Mouse (Mus musculus): ENCODE data around the gene Prkce. TPM values are rescaled to one million over a fixed set of nuclear protein-coding genes. Genes with fewer than 3 reads are reported as not detected.

The Prkce gene
- total and polyA plus RNA-seq, 2 experiments from 2014 or later: 8.1 to 12.6 TPM

DNA sequence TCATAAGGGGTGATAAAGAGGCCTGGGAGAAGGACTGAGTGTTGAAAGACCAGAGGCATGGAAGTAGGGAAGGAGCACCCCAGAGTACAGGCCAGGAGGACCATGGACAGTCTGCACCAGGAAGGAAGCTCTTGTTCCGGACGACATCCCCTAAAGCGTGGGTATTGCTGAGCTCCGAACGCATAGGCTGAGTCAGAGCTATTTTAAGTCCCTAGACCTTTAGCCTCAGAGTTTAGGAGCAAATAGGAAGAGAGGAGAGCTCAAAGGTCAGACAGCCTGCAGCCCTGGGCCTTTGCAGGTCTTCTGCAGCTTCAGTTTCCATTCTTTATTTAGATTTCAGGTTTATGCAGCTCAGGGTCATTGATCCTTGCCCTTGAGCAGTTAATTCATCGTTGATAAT is 433.5 kb downstream of the Prkce start:
- Histone ChIP-seq H3K27me3 (ENCODE audit: control insufficient read depth, insufficient read depth, low read length) (no peaks in the 10 kb centered on the region), H3K9me3 (replicated peaks; ENCODE audit: control insufficient read depth, low read length) (no peaks in the 10 kb centered on the region), H3K9ac (replicated peaks; ENCODE audit: low read depth, low read length) (no peak overlapping the region), H3K4me2 (ENCODE audit: low read depth, low read length) (no peak overlapping the region), H3K4me3 (ENCODE audit: low read depth, low read length) (no peak overlapping the region), H3K36me3 (replicated peaks; ENCODE audit: control insufficient read depth, insufficient read depth, low read length) (no peaks in the 10 kb centered on the region), H3K27ac (ENCODE audit: low read depth) (no peak overlapping the region), H3K4me1 (ENCODE audit: control insufficient read depth, insufficient read depth) (no peaks in the 10 kb centered on the region)
- WGBS: 39% methylated on average over 6 of the region's 6 CpGs
- no peak for ATAC-seq (ENCODE audit: insufficient read depth, low read depth)
- no peak for DNase-seq (ENCODE audit: low spot score)
- TF ChIP-seq EP300 (IDR thresholded peaks at IDR 0.05; ENCODE audit: low read depth) (no peak), CTCF (IDR thresholded peaks at IDR 0.05; ENCODE audit: low read depth) (no peak)

DNA sequence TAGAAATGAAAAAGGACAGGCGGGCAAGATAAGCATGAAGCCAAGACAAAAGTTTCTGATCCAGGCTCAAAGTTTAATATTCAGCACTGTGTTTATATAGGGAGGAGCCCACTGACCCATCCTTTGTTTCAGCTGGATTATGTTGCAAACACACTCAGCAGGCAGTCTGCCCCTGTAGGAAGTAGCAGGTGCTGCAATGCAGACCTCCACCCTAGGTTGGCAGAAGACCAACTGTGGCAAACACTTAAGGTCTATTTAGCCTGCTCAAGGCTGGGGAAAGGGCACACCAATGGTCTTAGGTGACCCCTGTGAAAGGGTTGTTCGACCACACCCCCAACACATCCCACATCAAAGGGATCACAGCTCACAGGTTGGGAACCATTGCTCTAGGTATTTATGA is 434.3 kb downstream of the Prkce start:
- 95% methylated on average over 2 of the region's 2 CpGs for WGBS
- no peaks in the 10 kb centered on the region for H3K9me3 ChIP-seq (replicated peaks; ENCODE audit: control insufficient read depth, low read length)
- no peak for ATAC-seq (ENCODE audit: insufficient read depth, low read depth)
- no peak overlapping the region for H3K27ac ChIP-seq (ENCODE audit: low read depth)
- TF ChIP-seq EP300 (IDR thresholded peaks at IDR 0.05; ENCODE audit: low read depth) (no peak), CTCF (IDR thresholded peaks at IDR 0.05; ENCODE audit: low read depth) (peak; percentile 7; the same call in 1 of the 2 replicates)
- no peak overlapping the region for H3K4me2 ChIP-seq (ENCODE audit: low read depth, low read length)
- H3K36me3 ChIP-seq (replicated peaks; ENCODE audit: control insufficient read depth, insufficient read depth, low read length): no peaks in the 10 kb centered on the region
- no peaks in the 10 kb centered on the region for H3K4me1 ChIP-seq (ENCODE audit: control insufficient read depth, insufficient read depth)
- H3K9ac ChIP-seq (replicated peaks; ENCODE audit: low read depth, low read length): no peak overlapping the region
- H3K27me3 ChIP-seq (ENCODE audit: control insufficient read depth, insufficient read depth, low read length): no peaks in the 10 kb centered on the region
- DNase-seq (ENCODE audit: low spot score): no peak
- H3K4me3 ChIP-seq (ENCODE audit: low read depth, low read length): no peak overlapping the region

DNA sequence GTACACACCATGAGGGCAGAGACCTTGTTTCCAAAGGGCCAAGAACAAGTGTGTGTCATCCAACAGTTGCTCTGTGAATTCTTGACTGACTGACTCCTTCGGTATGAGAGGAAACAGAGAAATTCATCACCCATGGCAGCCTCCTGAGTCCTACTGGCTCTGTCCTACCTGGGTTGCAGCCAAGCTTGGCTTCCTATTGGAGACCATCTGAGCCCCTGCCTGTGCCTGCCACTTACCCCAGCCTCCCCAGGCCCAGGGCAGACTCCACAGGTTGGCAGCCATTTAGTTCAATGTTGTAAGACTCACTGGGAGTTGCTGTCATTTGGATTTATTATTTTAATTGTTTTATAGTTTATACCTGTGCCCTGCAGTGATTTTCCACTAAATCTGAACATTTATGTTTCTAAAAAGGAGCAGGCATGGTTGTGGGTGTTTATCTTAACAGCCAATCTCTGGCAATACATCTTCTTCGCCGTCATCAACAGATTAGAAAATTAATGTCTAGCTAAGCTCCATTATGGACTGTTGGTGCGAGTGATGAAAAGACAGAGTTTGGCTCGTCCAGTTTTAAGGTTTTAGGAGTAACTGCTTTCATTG is 436.4 kb downstream of the Prkce start:
- Histone ChIP-seq H3K4me3 (ENCODE audit: low read depth, low read length) (no peak overlapping the region), H3K9me3 (replicated peaks; ENCODE audit: control insufficient read depth, low read length) (no peaks in the 10 kb centered on the region), H3K36me3 (replicated peaks; ENCODE audit: control insufficient read depth, insufficient read depth, low read length) (no peaks in the 10 kb centered on the region), H3K27ac (ENCODE audit: low read depth) (no peak overlapping the region), H3K27me3 (ENCODE audit: control insufficient read depth, insufficient read depth, low read length) (no peaks in the 10 kb centered on the region), H3K4me1 (ENCODE audit: control insufficient read depth, insufficient read depth) (no peaks in the 10 kb centered on the region), H3K9ac (replicated peaks; ENCODE audit: low read depth, low read length) (no peak overlapping the region), H3K4me2 (ENCODE audit: low read depth, low read length) (no peak overlapping the region)
- no peak for DNase-seq (ENCODE audit: low spot score)
- TF ChIP-seq EP300 (IDR thresholded peaks at IDR 0.05; ENCODE audit: low read depth) (no peak), CTCF (IDR thresholded peaks at IDR 0.05; ENCODE audit: low read depth) (no peak)
- 78% methylated on average over 5 of the region's 5 CpGs for WGBS
- ATAC-seq (ENCODE audit: insufficient read depth, low read depth): no peak

DNA sequence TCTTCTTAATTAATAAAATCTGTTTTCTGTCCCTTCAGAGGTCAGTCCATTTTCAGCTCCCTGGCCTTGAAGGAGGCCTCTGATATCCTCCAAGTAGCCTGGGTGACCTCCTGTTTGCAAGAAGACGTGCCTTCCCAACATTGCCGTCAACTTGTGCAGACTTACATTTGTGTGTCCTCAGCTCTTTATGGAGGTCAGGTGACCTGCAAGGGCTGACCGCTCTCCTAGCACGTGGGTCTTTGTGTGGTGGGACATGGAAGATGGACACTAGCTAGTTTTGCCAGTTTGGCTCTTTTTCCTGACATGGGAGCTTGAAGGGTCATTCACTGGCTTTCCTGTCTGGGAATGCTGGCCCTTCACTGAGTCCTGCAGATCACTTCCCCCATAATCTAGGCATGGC is 440.4 kb downstream of the Prkce start:
- H3K4me2 ChIP-seq (ENCODE audit: low read depth, low read length): no peak overlapping the region
- no peaks in the 10 kb centered on the region for H3K36me3 ChIP-seq (replicated peaks; ENCODE audit: control insufficient read depth, insufficient read depth, low read length)
- TF ChIP-seq CTCF (IDR thresholded peaks at IDR 0.05; ENCODE audit: low read depth): no peak
- TF ChIP-seq EP300 (IDR thresholded peaks at IDR 0.05; ENCODE audit: low read depth): no peak
- H3K27me3 ChIP-seq (ENCODE audit: control insufficient read depth, insufficient read depth, low read length): no peaks in the 10 kb centered on the region
- WGBS: 91% methylated on average over 4 of the region's 4 CpGs
- ATAC-seq (ENCODE audit: insufficient read depth, low read depth) (no peak), DNase-seq (ENCODE audit: low spot score) (no peak)
- H3K9ac ChIP-seq (replicated peaks; ENCODE audit: low read depth, low read length): no peak overlapping the region
- H3K4me1 ChIP-seq (ENCODE audit: control insufficient read depth, insufficient read depth): no peaks in the 10 kb centered on the region; the same call in 1 of the 2 replicates
- no peaks in the 10 kb centered on the region for H3K9me3 ChIP-seq (replicated peaks; ENCODE audit: control insufficient read depth, low read length)
- H3K27ac ChIP-seq (ENCODE audit: low read depth): no peak overlapping the region
- no peak overlapping the region for H3K4me3 ChIP-seq (ENCODE audit: low read depth, low read length)

DNA sequence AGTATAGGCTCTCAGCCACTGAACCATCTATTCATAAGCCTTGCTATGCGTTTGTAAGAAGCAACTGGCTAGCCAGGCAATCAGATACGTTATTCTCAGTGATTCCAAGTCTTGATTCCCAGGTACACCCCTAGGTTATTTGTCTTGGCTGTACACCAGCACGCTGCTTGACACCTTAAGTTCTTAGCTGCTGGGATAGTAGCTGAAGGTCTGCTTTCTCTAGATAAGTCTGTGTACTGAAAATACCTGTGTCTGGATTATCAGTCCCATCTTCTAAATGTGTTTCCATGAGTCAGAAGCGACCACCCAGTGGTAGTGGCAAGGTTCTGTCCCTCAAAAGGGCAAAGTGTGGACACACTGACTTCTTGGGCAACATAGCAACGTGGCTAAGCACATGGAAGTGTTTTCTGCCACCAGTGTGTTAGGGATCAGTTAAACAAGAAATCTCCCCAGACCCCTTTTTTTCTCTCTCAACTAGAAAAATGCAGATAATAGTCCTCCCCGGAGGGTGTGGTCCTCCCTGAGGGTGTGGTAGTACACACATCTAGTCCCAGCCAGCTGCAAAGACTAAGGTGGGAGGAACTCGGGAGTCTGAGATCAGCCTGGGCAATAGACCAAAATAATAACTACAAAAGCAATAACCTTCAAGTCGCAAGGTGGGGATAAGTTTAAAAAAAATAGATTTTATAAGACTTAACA is 442.8 kb downstream of the Prkce start:
- no peak for ATAC-seq (ENCODE audit: insufficient read depth, low read depth)
- DNase-seq (ENCODE audit: low spot score): no peak
- Histone ChIP-seq H3K36me3 (replicated peaks; ENCODE audit: control insufficient read depth, insufficient read depth, low read length) (no peaks in the 10 kb centered on the region), H3K4me2 (ENCODE audit: low read depth, low read length) (no peak overlapping the region), H3K9ac (replicated peaks; ENCODE audit: low read depth, low read length) (no peak overlapping the region), H3K4me3 (ENCODE audit: low read depth, low read length) (no peak overlapping the region), H3K27ac (ENCODE audit: low read depth) (no peak overlapping the region), H3K4me1 (ENCODE audit: control insufficient read depth, insufficient read depth) (no peaks in the 10 kb centered on the region; the same call in 1 of the 2 replicates), H3K9me3 (replicated peaks; ENCODE audit: control insufficient read depth, low read length) (no peaks in the 10 kb centered on the region), H3K27me3 (ENCODE audit: control insufficient read depth, insufficient read depth, low read length) (no peaks in the 10 kb centered on the region)
- WGBS: 74% methylated on average over 8 of the region's 8 CpGs
- TF ChIP-seq EP300 (IDR thresholded peaks at IDR 0.05; ENCODE audit: low read depth) (no peak), CTCF (IDR thresholded peaks at IDR 0.05; ENCODE audit: low read depth) (no peak)
